Mouse (Mus musculus): ENCODE measurements around the gene Sptan1. TPM values are rescaled to one million over a fixed set of nuclear protein-coding genes. Genes with fewer than 3 reads are reported as not detected.

Gene Sptan1
- total and polyA plus RNA-seq, 3 experiments: 26.2 to 29.5 TPM; not detected in 1

DNA sequence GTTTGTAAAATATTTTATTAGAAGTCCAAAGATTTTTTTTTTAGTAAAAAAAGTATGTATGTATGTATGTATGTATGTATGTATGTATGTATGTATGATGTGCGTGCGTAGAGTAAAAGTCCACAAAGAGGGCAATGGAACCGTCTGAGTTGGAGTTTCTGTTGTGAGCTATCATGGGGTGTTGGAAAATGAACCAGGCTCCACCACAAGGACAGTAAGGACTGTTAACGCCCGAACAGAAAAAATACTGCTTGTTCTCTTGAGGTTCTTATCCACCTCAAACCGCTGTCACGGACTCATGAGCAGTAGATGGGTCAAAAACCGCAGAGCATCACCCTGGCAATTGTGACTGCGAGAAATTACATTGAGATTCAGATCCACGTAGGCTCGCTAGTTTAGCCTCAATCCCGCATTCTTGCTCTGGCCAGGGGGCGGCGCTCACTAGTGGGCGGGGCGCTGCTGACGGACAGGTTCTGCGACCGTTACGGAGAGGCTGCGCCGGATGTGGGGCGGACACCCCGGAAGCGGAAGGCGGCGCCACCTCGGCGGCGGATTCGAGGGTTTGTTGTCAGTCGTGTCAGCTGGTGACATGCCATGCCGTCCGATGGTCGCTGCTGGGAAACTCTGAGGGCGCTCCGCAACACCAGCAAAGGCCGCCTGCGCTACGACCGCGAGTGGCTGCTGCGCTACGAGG is 30.3 kb upstream of the Sptan1 start, which contains the start of gene Gle1:
Gene Gle1, plus strand, starts transcription at position 521 of the 694 bp plus-strand sequence.
- H3K9me3 ChIP-seq (replicated peaks; ENCODE audit: insufficient read depth, low read length): no peaks in the 10 kb centered on the region
- H3K27me3 ChIP-seq (ENCODE audit: control insufficient read depth in 1 of 2, insufficient read depth in 2 of 2, low read length in 2 of 2): no peaks in the 10 kb centered on the region
- peaks cover 4 to 5% of the 10 kb centered on the region in 2 experiments; a peak in 3 of 4 replicates for H3K4me1 ChIP-seq (ENCODE audit: control insufficient read depth in 1 of 2, insufficient read depth in 2 of 2, low read length in 2 of 2)
- peak within 1 kb of the TSS; percentile 86 to 93 for H3K4me3 ChIP-seq (ENCODE audit: control insufficient read depth in 1 of 2, insufficient read depth in 1 of 2, low read depth in 2 of 2, low read length in 2 of 2)
- H3K9ac ChIP-seq (ENCODE audit: control insufficient read depth, low read depth, low read length, poor library complexity, severe bottlenecking): peak within 1 kb of the TSS; percentile 88
- peaks cover 0 to 5% of the 10 kb centered on the region in 2 experiments; a peak in 3 of 4 replicates for H3K36me3 ChIP-seq (ENCODE audit: control insufficient read depth in 1 of 2, insufficient read depth in 2 of 2, low read length in 2 of 2)
- peak; percentile 97 for DNase-seq (ENCODE audit: low read depth, low spot score)
- peak within 1 kb of the TSS; percentile 74 for H3K27ac ChIP-seq (ENCODE audit: control insufficient read depth, low read depth, low read length)
- H3K79me2 ChIP-seq (ENCODE audit: control insufficient read depth, insufficient read depth, low read length, poor library complexity): peaks cover 9% of the 10 kb centered on the region
- TF ChIP-seq MEF2A (IDR thresholded peaks at IDR 0.05; ENCODE audit: extremely low read depth, insufficient replicate concordance, low read depth, low read length, poor library complexity, severe bottlenecking) (no peak), ZC3H11A (IDR thresholded peaks at IDR 0.05; ENCODE audit: low read depth, low read length) (peak; percentile 35; the same call in 1 of the 2 replicates), MYC (IDR thresholded peaks at IDR 0.05; ENCODE audit: low read depth, low read length) (peak; percentile 28; the same call in 1 of the 2 replicates), UBTF (IDR thresholded peaks at IDR 0.05; ENCODE audit: borderline replicate concordance, insufficient read depth, low read depth, low read length) (no peak), SMC3 (IDR thresholded peaks at IDR 0.05; ENCODE audit: low read depth, low read length) (no peak; the same call in 1 of the 2 replicates), CHD1 (IDR thresholded peaks at IDR 0.05; ENCODE audit: low read depth, low read length) (no peak), RAD21 (IDR thresholded peaks at IDR 0.05; ENCODE audit: low read depth, low read length) (no peak), USF1 (IDR thresholded peaks at IDR 0.05; ENCODE audit: low read depth, low read length) (peak; percentile 57), POLR2AphosphoS5 (IDR thresholded peaks at IDR 0.05; ENCODE audit: borderline replicate concordance, low read depth, low read length) (no peak), GATA1 (IDR thresholded peaks at IDR 0.05; ENCODE audit: low read depth, low read length) (no peak), ETS1 (IDR thresholded peaks at IDR 0.05; ENCODE audit: low read depth, low read length) (peak; percentile 38; the same call in 1 of the 2 replicates), CTCF (IDR thresholded peaks at IDR 0.05 in 2 of 3, conservative IDR thresholded peaks at IDR 0.05 in 1 of 3; ENCODE audit: control insufficient read depth in 1 of 3, insufficient read depth in 1 of 3, low read depth in 2 of 3, low read length in 3 of 3, poor library complexity in 1 of 3, severe bottlenecking in 1 of 3) (peak; percentile 11 to 49 (median 49); a peak in 4 of 6 replicates), TCF12 (IDR thresholded peaks at IDR 0.05; ENCODE audit: low read depth, low read length) (peak; percentile 74), TAL1 (IDR thresholded peaks at IDR 0.05; ENCODE audit: low read length) (no peak), EP300 (IDR thresholded peaks at IDR 0.05; ENCODE audit: low read depth in 1 of 2, low read length in 2 of 2) (no peak), BHLHE40 (IDR thresholded peaks at IDR 0.05; ENCODE audit: borderline replicate concordance, low read depth, low read length) (no peak), POLR2AphosphoS2 (IDR thresholded peaks at IDR 0.05; ENCODE audit: low read length) (peak; percentile 80; the same call in 1 of the 2 replicates), HCFC1 (IDR thresholded peaks at IDR 0.05; ENCODE audit: low read depth, low read length) (peak; percentile 98), MAZ (IDR thresholded peaks at IDR 0.05; ENCODE audit: low read depth, low read length) (no peak; the same call in 1 of the 2 replicates), MXI1 (IDR thresholded peaks at IDR 0.05; ENCODE audit: low read depth, low read length) (peak; percentile 100), GABPA (IDR thresholded peaks at IDR 0.05; ENCODE audit: low read depth, low read length) (no peak; the same call in 1 of the 2 replicates), CHD2 (IDR thresholded peaks at IDR 0.05; ENCODE audit: low read length) (no peak), KAT2A (conservative IDR thresholded peaks at IDR 0.05; ENCODE audit: low read depth, low read length) (peak; percentile 84), TBP (IDR thresholded peaks at IDR 0.05; ENCODE audit: low read depth, low read length) (peak; percentile 77), MYB (IDR thresholded peaks at IDR 0.05; ENCODE audit: low read depth, low read length) (no peak), SIN3A (IDR thresholded peaks at IDR 0.05; ENCODE audit: low read length) (peak; percentile 100), NRF1 (IDR thresholded peaks at IDR 0.05; ENCODE audit: insufficient read depth, low read depth, low read length, poor library complexity, severe bottlenecking) (peak; percentile 37; the same call in 1 of the 2 replicates), ZKSCAN1 (IDR thresholded peaks at IDR 0.05; ENCODE audit: low read depth, low read length) (no peak), JUND (IDR thresholded peaks at IDR 0.05; ENCODE audit: low read depth, low read length) (no peak), POLR2A (IDR thresholded peaks at IDR 0.05; ENCODE audit: control insufficient read depth in 1 of 2, insufficient read depth in 1 of 2, low read depth in 1 of 2, low read length in 2 of 2, poor library complexity in 1 of 2) (peak; percentile 70 to 96; a peak in 3 of 4 replicates), ZMIZ1 (IDR thresholded peaks at IDR 0.05; ENCODE audit: low read depth, low read length) (peak; percentile 84), ELF1 (IDR thresholded peaks at IDR 0.05; ENCODE audit: low read depth, low read length) (peak; percentile 98), ZNF384 (IDR thresholded peaks at IDR 0.05; ENCODE audit: low read depth, low read length) (no peak), RCOR1 (IDR thresholded peaks at IDR 0.05; ENCODE audit: low read depth, low read length) (no peak), MAX (IDR thresholded peaks at IDR 0.05; ENCODE audit: low read length) (peak; percentile 87), MAFK (IDR thresholded peaks at IDR 0.05; ENCODE audit: borderline replicate concordance, low read depth, low read length) (no peak)
